Mouse (Mus musculus) thymus, adult 2 months (tissue): ENCODE data around the gene Gadd45b. TPM values are rescaled to one million over a fixed set of nuclear protein-coding genes. Genes with fewer than 3 reads are reported as not detected.

Experiments
- DNase-seq: peaks from one replicate; pipeline ENCODE4 v3.0.0; 2021
- H3K27ac ChIP-seq: fragments of 200-500 bp; 2 replicates; pipeline ENCODE4 v1.5.1; 2012; ENCODE audit warnings: low read length, control low read depth; ENCODE audit not compliant: control insufficient read depth, insufficient read depth
- H3K27me3 ChIP-seq: fragments of 200-500 bp; 2 replicates; pipeline ENCODE4 v1.6.1; 2012; ENCODE audit warnings: mild to moderate bottlenecking, low read length, moderate library complexity, mixed read lengths; ENCODE audit not compliant: control insufficient read depth, insufficient read depth
- H3K36me3 ChIP-seq: fragments of 200-500 bp; 2 replicates; pipeline ENCODE4 v1.6.1; 2012; ENCODE audit warnings: mild to moderate bottlenecking, low read length, moderate library complexity; ENCODE audit not compliant: control insufficient read depth, insufficient read depth
- H3K4me1 ChIP-seq: fragments of 200-500 bp; replicated peaks from 2 replicates; pipeline ENCODE4 v1.6.1; 2012; ENCODE audit warnings: low read length; ENCODE audit not compliant: control insufficient read depth, insufficient read depth
- H3K4me3 ChIP-seq: fragments of 200-500 bp; 2 replicates; pipeline ENCODE4 v1.5.1; 2012; ENCODE audit warnings: mild to moderate bottlenecking, low read length, control low read depth, moderate library complexity; ENCODE audit not compliant: control insufficient read depth, insufficient read depth
- CTCF ChIP-seq: fragments of 200-500 bp; IDR thresholded peaks from 2 replicates; pipeline ENCODE4 v1.5.1; 2012; ENCODE audit warnings: mild to moderate bottlenecking, control low read depth, low read length, moderate library complexity, borderline replicate concordance; ENCODE audit not compliant: control insufficient read depth, poor library complexity, insufficient read depth; ENCODE audit errors: extremely low read depth
- POLR2A ChIP-seq: fragments of 200-500 bp; IDR thresholded peaks from 2 replicates; pipeline ENCODE4 v1.6.1; 2012; ENCODE audit warnings: mild to moderate bottlenecking, low read length, control low read depth, moderate library complexity; ENCODE audit not compliant: control insufficient read depth, poor library complexity, insufficient read depth; ENCODE audit errors: extremely low read depth
- WGBS: fragments of 180-500 bp; shearing (Covaris S2); methylation state at CpG from one replicate; pipeline ENCODE4 v1.1.7; 2018; 5-methylcytosine and 5-hydroxymethylcytosine counted together
- polyA plus RNA-seq: library from polyadenylated mRNA; depleted of rRNA; stranded (reverse); fragments of >200 nt; gene quantifications from 2 replicates; pipeline ENCODE4 v1.2.3, GENCODE M21; 2012

Gene Gadd45b
- polyA plus RNA-seq, 1 experiment: 53.2 TPM

GRCm38 (mm10) chr10:80909375-80910162, 20.3 kb upstream of the Gadd45b start:
- 96% methylated on average over 22 of the region's 22 CpGs for WGBS
- TF ChIP-seq POLR2A (no peak), CTCF (no peak)
- Histone ChIP-seq H3K27me3 (no peaks in the 10 kb centered on the region), H3K4me3 (no peak overlapping the region), H3K36me3 (no peaks in the 10 kb centered on the region; the same call in 1 of the 2 replicates), H3K4me1 (peaks cover 11% of the 10 kb centered on the region), H3K27ac (no peak overlapping the region)
- no peak for DNase-seq

DNA sequence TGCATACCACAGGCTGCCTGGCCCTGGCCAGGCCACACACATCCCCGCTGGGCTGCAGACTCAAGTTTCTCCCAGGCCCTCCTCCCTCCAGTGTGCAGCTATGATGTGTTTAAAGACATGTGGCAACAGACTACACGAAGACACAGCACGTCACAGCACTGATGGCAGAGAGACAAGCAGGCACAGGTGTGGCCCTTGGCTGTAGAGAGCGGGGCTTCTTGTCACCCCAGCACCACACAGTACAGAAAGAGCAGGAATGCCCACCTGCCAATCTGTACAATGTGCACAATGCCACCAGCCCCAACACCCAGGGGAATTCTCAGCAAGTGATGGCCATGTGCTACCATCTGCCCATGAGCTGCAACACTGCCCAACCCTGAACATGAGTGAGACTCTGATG, 18.5 kb upstream of the Gadd45b start:
- Histone ChIP-seq H3K36me3 (no peaks in the 10 kb centered on the region), H3K27me3 (no peaks in the 10 kb centered on the region), H3K4me1 (peaks cover 17% of the 10 kb centered on the region), H3K4me3 (no peak overlapping the region), H3K27ac (no peak overlapping the region)
- 96% methylated on average over 4 of the region's 4 CpGs for WGBS
- TF ChIP-seq CTCF: no peak
- TF ChIP-seq POLR2A: no peak
- DNase-seq: no peak

DNA sequence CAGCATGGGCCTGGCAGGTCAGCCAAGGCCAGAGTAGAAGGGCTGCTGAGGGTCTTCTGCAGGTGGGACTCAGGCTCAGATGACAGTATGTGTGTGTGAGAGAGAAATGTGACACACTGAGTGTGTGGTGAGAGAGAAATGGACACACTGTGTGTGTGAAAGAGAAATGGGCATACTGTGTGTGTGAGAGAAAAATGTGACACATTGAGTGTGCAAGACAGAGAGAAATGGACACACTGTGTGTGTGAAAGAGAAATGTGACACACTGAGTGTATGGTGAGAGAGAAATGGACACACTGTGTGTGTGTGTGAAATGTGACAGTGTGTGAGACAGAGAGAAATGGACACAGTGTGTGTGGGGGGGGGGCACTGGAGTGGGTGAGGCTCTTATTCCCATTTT, 18.0 kb upstream of the Gadd45b start:
- TF ChIP-seq CTCF (no peak), POLR2A (no peak)
- Histone ChIP-seq H3K4me3 (no peak overlapping the region), H3K27me3 (no peaks in the 10 kb centered on the region), H3K4me1 (peaks cover 22% of the 10 kb centered on the region), H3K36me3 (no peaks in the 10 kb centered on the region), H3K27ac (no peak overlapping the region)
- DNase-seq: no peak

DNA sequence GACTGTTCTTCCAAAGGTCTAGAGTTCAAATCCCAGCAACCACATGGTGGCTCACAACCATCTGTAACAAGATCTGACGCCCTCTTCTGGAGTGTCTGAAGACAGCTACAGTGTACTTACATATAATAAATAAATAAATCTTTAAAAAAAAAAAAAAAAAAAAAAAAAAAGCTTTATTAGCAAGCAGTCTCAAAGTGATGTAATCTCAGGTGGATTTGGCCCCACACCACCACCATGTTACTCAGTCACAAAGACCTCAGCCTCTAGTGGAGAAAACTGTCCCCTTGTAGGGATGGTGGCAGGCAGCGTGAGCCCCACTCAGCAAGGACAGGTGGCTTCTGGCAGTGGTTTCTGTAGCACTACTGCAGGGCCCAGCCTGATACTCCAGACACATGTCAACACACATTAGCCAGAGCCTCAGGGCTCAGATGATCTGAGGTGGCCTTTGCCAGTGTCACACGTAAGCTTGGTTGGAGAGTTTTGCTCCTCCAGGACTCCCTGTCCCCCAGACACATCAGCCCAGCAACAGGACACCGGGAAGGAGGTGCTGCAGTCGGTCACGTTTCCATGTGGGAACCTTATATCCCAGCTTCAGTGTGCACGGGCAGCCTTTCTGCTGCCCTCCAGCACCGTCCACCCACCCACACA, 16.4 kb upstream of the Gadd45b start:
- TF ChIP-seq CTCF (no peak), POLR2A (no peak)
- H3K4me1 ChIP-seq: peaks cover 31% of the 10 kb centered on the region
- H3K27me3 ChIP-seq: no peaks in the 10 kb centered on the region
- DNase-seq: no peak
- no peaks in the 10 kb centered on the region for H3K36me3 ChIP-seq
- 96% methylated on average over 7 of the region's 8 CpGs for WGBS
- H3K27ac ChIP-seq: no peak overlapping the region
- no peak overlapping the region for H3K4me3 ChIP-seq

DNA sequence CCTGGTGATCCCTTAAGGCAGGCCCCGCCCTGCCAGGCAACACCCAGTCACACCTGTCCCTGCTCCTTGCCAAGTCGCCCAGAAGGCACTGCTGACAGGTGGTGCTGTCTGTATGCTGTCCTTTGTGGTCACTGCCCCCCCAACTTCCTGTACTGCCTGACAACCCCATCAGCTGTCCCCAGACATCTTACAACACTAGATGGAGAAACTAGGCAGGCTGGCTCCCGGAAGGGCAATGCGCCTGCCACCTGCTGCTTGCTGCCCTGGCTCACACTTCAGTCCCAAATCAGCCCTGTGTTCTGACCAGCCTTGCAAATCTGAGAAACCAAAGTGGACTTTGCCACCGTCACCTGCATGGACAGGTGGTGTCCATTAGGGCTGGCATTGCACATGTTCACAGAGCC, 15.6 kb upstream of the Gadd45b start:
- peak; percentile 52 for DNase-seq
- H3K4me1 ChIP-seq: peaks cover 31% of the 10 kb centered on the region
- no peaks in the 10 kb centered on the region for H3K27me3 ChIP-seq
- 39% methylated on average over 5 of the region's 5 CpGs for WGBS
- 0 out of 2 replicates have a peak overlapping the region, but pooled peaks have one; percentile 9 for H3K27ac ChIP-seq
- H3K36me3 ChIP-seq: no peaks in the 10 kb centered on the region
- no peak for TF ChIP-seq POLR2A
- TF ChIP-seq CTCF: no peak
- no peak overlapping the region for H3K4me3 ChIP-seq

GRCm38 (mm10) chr10:80915260-80915659, 14.6 kb upstream of the Gadd45b start:
- no peak for TF ChIP-seq CTCF
- TF ChIP-seq POLR2A: no peak
- H3K27me3 ChIP-seq: no peaks in the 10 kb centered on the region
- WGBS: 89% methylated on average over 2 of the region's 2 CpGs
- no peaks in the 10 kb centered on the region for H3K36me3 ChIP-seq
- H3K4me1 ChIP-seq: peaks cover 31% of the 10 kb centered on the region
- no peak overlapping the region for H3K4me3 ChIP-seq
- H3K27ac ChIP-seq: no peak overlapping the region
- DNase-seq: no peak
